Mouse (Mus musculus): ENCODE data around the gene Naa15. TPM values are rescaled to one million over a fixed set of nuclear protein-coding genes. Genes with fewer than 3 reads are reported as not detected.
A peak's percentile ranks its signal among the peaks of the same experiment; 100 is the strongest.

Naa15 gene
- polyA plus RNA-seq, 1 experiment from 2014 or later = 41.5 TPM

- H3K4me1 ChIP-seq (ENCODE audit: control insufficient read depth, insufficient read depth, low read length) = no peaks in the 10 kb centered on the region
- ATAC-seq (ENCODE audit: low FRiP score, low TSS enrichment) = no peak
- H3K27ac ChIP-seq (replicated peaks; ENCODE audit: low read depth, low read length) = no peak overlapping the region
- no peaks in the 10 kb centered on the region for H3K27me3 ChIP-seq (ENCODE audit: control insufficient read depth, insufficient read depth, low read length)
- no peak overlapping the region; the same call in 1 of the 2 replicates for H3K4me3 ChIP-seq (replicated peaks; ENCODE audit: low read depth, low read length)
- H3K36me3 ChIP-seq (ENCODE audit: control insufficient read depth, insufficient read depth, low read length) = no peaks in the 10 kb centered on the region
- no peaks in the 10 kb centered on the region for H3K9me3 ChIP-seq (ENCODE audit: control insufficient read depth, low read length)
- H3K9ac ChIP-seq (replicated peaks; ENCODE audit: low read length) = no peak overlapping the region
- WGBS = 47% methylated on average over 31 of the region's 31 CpGs
- DNase-seq = peak; percentile 76
- peak overlapping the region; percentile 43 for H3K4me2 ChIP-seq (ENCODE audit: low read length)
Measured at GRCm38 (mm10) chr3:51377878-51378664, 36.9 kb upstream of the Naa15 start.

GRCm38 (mm10) chr3:51378665-51378946, 36.3 kb upstream of the Naa15 start:
- no peaks in the 10 kb centered on the region for H3K27me3 ChIP-seq (ENCODE audit: control insufficient read depth, insufficient read depth, low read length)
- 87% methylated on average over 3 of the region's 3 CpGs for WGBS
- H3K27ac ChIP-seq (replicated peaks; ENCODE audit: low read depth, low read length) = no peak overlapping the region
- H3K9me3 ChIP-seq (ENCODE audit: control insufficient read depth, low read length) = no peaks in the 10 kb centered on the region
- H3K4me1 ChIP-seq (ENCODE audit: control insufficient read depth, insufficient read depth, low read length) = no peaks in the 10 kb centered on the region
- no peak overlapping the region for H3K4me3 ChIP-seq (replicated peaks; ENCODE audit: low read depth, low read length)
- no peaks in the 10 kb centered on the region for H3K36me3 ChIP-seq (ENCODE audit: control insufficient read depth, insufficient read depth, low read length)
- no peak overlapping the region for H3K9ac ChIP-seq (replicated peaks; ENCODE audit: low read length)
- DNase-seq (no peak), ATAC-seq (ENCODE audit: low FRiP score, low TSS enrichment) (no peak)
- H3K4me2 ChIP-seq (ENCODE audit: low read length) = peak overlapping the region; percentile 43; the same call in 1 of the 2 replicates

- H3K4me1 ChIP-seq (ENCODE audit: control insufficient read depth, insufficient read depth, low read length) = no peaks in the 10 kb centered on the region
- ATAC-seq (ENCODE audit: low FRiP score, low TSS enrichment) = no peak
- no peaks in the 10 kb centered on the region for H3K36me3 ChIP-seq (ENCODE audit: control insufficient read depth, insufficient read depth, low read length)
- no peak overlapping the region for H3K9ac ChIP-seq (replicated peaks; ENCODE audit: low read length)
- no peaks in the 10 kb centered on the region for H3K9me3 ChIP-seq (ENCODE audit: control insufficient read depth, low read length)
- 73% methylated on average over 5 of the region's 5 CpGs for WGBS
- DNase-seq = peak; percentile 44
- no peak overlapping the region for H3K4me2 ChIP-seq (ENCODE audit: low read length)
- no peak overlapping the region for H3K4me3 ChIP-seq (replicated peaks; ENCODE audit: low read depth, low read length)
- H3K27ac ChIP-seq (replicated peaks; ENCODE audit: low read depth, low read length) = no peak overlapping the region
- no peaks in the 10 kb centered on the region for H3K27me3 ChIP-seq (ENCODE audit: control insufficient read depth, insufficient read depth, low read length)
Measured at GRCm38 (mm10) chr3:51379786-51380659, 34.9 kb upstream of the Naa15 start.

- Histone ChIP-seq H3K4me2 (ENCODE audit: low read length) (no peak overlapping the region), H3K4me3 (replicated peaks; ENCODE audit: low read depth, low read length) (no peak overlapping the region), H3K9ac (replicated peaks; ENCODE audit: low read length) (no peak overlapping the region), H3K27ac (replicated peaks; ENCODE audit: low read depth, low read length) (no peak overlapping the region), H3K9me3 (ENCODE audit: control insufficient read depth, low read length) (no peaks in the 10 kb centered on the region), H3K27me3 (ENCODE audit: control insufficient read depth, insufficient read depth, low read length) (no peaks in the 10 kb centered on the region), H3K36me3 (ENCODE audit: control insufficient read depth, insufficient read depth, low read length) (no peaks in the 10 kb centered on the region), H3K4me1 (ENCODE audit: control insufficient read depth, insufficient read depth, low read length) (no peaks in the 10 kb centered on the region)
- no peak for DNase-seq
- WGBS = 79% methylated on average over 2 of the region's 5 CpGs
- ATAC-seq (ENCODE audit: low FRiP score, low TSS enrichment) = no peak
Measured at GRCm38 (mm10) chr3:51380660-51381014, 34.3 kb upstream of the Naa15 start.

- Histone ChIP-seq H3K4me3 (replicated peaks; ENCODE audit: low read depth, low read length) (no peak overlapping the region), H3K9me3 (ENCODE audit: control insufficient read depth, low read length) (no peaks in the 10 kb centered on the region), H3K27ac (replicated peaks; ENCODE audit: low read depth, low read length) (no peak overlapping the region), H3K4me2 (ENCODE audit: low read length) (no peak overlapping the region), H3K36me3 (ENCODE audit: control insufficient read depth, insufficient read depth, low read length) (no peaks in the 10 kb centered on the region), H3K4me1 (ENCODE audit: control insufficient read depth, insufficient read depth, low read length) (no peaks in the 10 kb centered on the region), H3K9ac (replicated peaks; ENCODE audit: low read length) (no peak overlapping the region), H3K27me3 (ENCODE audit: control insufficient read depth, insufficient read depth, low read length) (no peaks in the 10 kb centered on the region)
- ATAC-seq (ENCODE audit: low FRiP score, low TSS enrichment) (no peak), DNase-seq (peak; percentile 54)
- WGBS = 12% methylated on average over 12 of the region's 12 CpGs
Measured at GRCm38 (mm10) chr3:51383409-51383808, 31.5 kb upstream of the Naa15 start.

- Histone ChIP-seq H3K9me3 (ENCODE audit: control insufficient read depth, low read length) (no peaks in the 10 kb centered on the region), H3K27me3 (ENCODE audit: control insufficient read depth, insufficient read depth, low read length) (no peaks in the 10 kb centered on the region), H3K9ac (replicated peaks; ENCODE audit: low read length) (no peak overlapping the region), H3K4me2 (ENCODE audit: low read length) (no peak overlapping the region), H3K27ac (replicated peaks; ENCODE audit: low read depth, low read length) (no peak overlapping the region), H3K4me3 (replicated peaks; ENCODE audit: low read depth, low read length) (no peak overlapping the region), H3K36me3 (ENCODE audit: control insufficient read depth, insufficient read depth, low read length) (no peaks in the 10 kb centered on the region), H3K4me1 (ENCODE audit: control insufficient read depth, insufficient read depth, low read length) (no peaks in the 10 kb centered on the region)
- DNase-seq = peak; percentile 41
- no peak for ATAC-seq (ENCODE audit: low FRiP score, low TSS enrichment)
- WGBS = 37% methylated on average over 12 of the region's 12 CpGs
Measured at GRCm38 (mm10) chr3:51386441-51387133, 28.4 kb upstream of the Naa15 start.

- DNase-seq (no peak), ATAC-seq (ENCODE audit: low FRiP score, low TSS enrichment) (no peak)
- no peak overlapping the region for H3K9ac ChIP-seq (replicated peaks; ENCODE audit: low read length)
- H3K9me3 ChIP-seq (ENCODE audit: control insufficient read depth, low read length) = no peaks in the 10 kb centered on the region
- H3K27me3 ChIP-seq (ENCODE audit: control insufficient read depth, insufficient read depth, low read length) = no peaks in the 10 kb centered on the region
- H3K4me2 ChIP-seq (ENCODE audit: low read length) = no peak overlapping the region
- no peaks in the 10 kb centered on the region for H3K36me3 ChIP-seq (ENCODE audit: control insufficient read depth, insufficient read depth, low read length)
- no peak overlapping the region for H3K27ac ChIP-seq (replicated peaks; ENCODE audit: low read depth, low read length)
- no peak overlapping the region for H3K4me3 ChIP-seq (replicated peaks; ENCODE audit: low read depth, low read length)
- WGBS = 89% methylated on average over 3 of the region's 3 CpGs
- no peaks in the 10 kb centered on the region for H3K4me1 ChIP-seq (ENCODE audit: control insufficient read depth, insufficient read depth, low read length)
Measured at GRCm38 (mm10) chr3:51387134-51387451, 27.9 kb upstream of the Naa15 start.

GRCm38 (mm10) chr3:51387868-51388381, 27.0 kb upstream of the Naa15 start:
- Histone ChIP-seq H3K4me2 (ENCODE audit: low read length) (no peak overlapping the region), H3K27ac (replicated peaks; ENCODE audit: low read depth, low read length) (no peak overlapping the region), H3K9me3 (ENCODE audit: control insufficient read depth, low read length) (no peaks in the 10 kb centered on the region), H3K27me3 (ENCODE audit: control insufficient read depth, insufficient read depth, low read length) (no peaks in the 10 kb centered on the region), H3K36me3 (ENCODE audit: control insufficient read depth, insufficient read depth, low read length) (no peaks in the 10 kb centered on the region), H3K4me3 (replicated peaks; ENCODE audit: low read depth, low read length) (no peak overlapping the region), H3K4me1 (ENCODE audit: control insufficient read depth, insufficient read depth, low read length) (no peaks in the 10 kb centered on the region), H3K9ac (replicated peaks; ENCODE audit: low read length) (no peak overlapping the region)
- 59% methylated on average over 8 of the region's 8 CpGs for WGBS
- ATAC-seq (ENCODE audit: low FRiP score, low TSS enrichment) (no peak), DNase-seq (no peak)
